Mouse (Mus musculus) layer of hippocampus, postnatal 10 days (tissue): ENCODE measurements at regions not wholly inside any gene's neighbourhood (a gene's known extent, or its start where the extent isn't known, plus 50 kb on each side); places are given as distances from the start of the nearest gene placed in this dataset.
A peak's percentile ranks its signal among the peaks of the same experiment; 100 is the strongest.

ENCODE experiments used
- DNase-seq, 2 experiments: peaks; one replicate each; pipeline ENCODE4 v3.0.0; 2021; ENCODE audit warnings: low spot score in 2 of 2

- DNase-seq, result no peak
Measured at GRCm38 (mm10) chr4:153542631-153543031, 60.0 kb upstream of the Ajap1 start.

- DNase-seq, result no peak
Measured at GRCm38 (mm10) chr4:153543900-153544648, 61.5 kb upstream of the Ajap1 start.

- no peak for DNase-seq
Measured at GRCm38 (mm10) chr4:153546709-153547108, 64.1 kb upstream of the Ajap1 start.

- DNase-seq, result no peak
Measured at GRCm38 (mm10) chr4:153547111-153547510, 64.5 kb upstream of the Ajap1 start.

GRCm38 (mm10) chr4:153547871-153548270, 65.3 kb upstream of the Ajap1 start:
- DNase-seq, result peak in 1 of 2 experiments; percentile 31

GRCm38 (mm10) chr4:153551291-153551690, 68.7 kb upstream of the Ajap1 start:
- DNase-seq, result no peak

GRCm38 (mm10) chr4:153552483-153552882, 69.9 kb upstream of the Ajap1 start:
- no peak for DNase-seq

GRCm38 (mm10) chr4:153557812-153558608, 75.4 kb upstream of the Ajap1 start:
- DNase-seq, result peak in 1 of 2 experiments; percentile 25

GRCm38 (mm10) chr4:153559568-153559967, 77.0 kb upstream of the Ajap1 start:
- DNase-seq, result no peak

- no peak for DNase-seq
Measured at GRCm38 (mm10) chr4:153560193-153560592, 77.6 kb upstream of the Ajap1 start.

- no peak for DNase-seq
Measured at GRCm38 (mm10) chr4:153560956-153561355, 78.3 kb upstream of the Ajap1 start.

- DNase-seq, result no peak
Measured at GRCm38 (mm10) chr4:153561991-153562390, 79.4 kb upstream of the Ajap1 start.

GRCm38 (mm10) chr4:153567329-153567973, 84.8 kb upstream of the Ajap1 start:
- no peak for DNase-seq

- DNase-seq, result no peak
Measured at GRCm38 (mm10) chr4:153573180-153573769, 90.7 kb upstream of the Ajap1 start.

GRCm38 (mm10) chr4:153593291-153593690, 110.7 kb upstream of the Ajap1 start:
- DNase-seq, result no peak

- DNase-seq, result no peak
Measured at GRCm38 (mm10) chr4:153599794-153600370, 117.3 kb upstream of the Ajap1 start.

GRCm38 (mm10) chr4:153602496-153602895, 119.9 kb upstream of the Ajap1 start:
- no peak for DNase-seq

- DNase-seq, result no peak
Measured at GRCm38 (mm10) chr4:153603056-153603840, 120.6 kb upstream of the Ajap1 start.

- DNase-seq, result peak; percentile 15 to 19
Measured at GRCm38 (mm10) chr4:153603936-153604335, 121.3 kb upstream of the Ajap1 start.

GRCm38 (mm10) chr4:153604695-153605485, 122.3 kb upstream of the Ajap1 start:
- DNase-seq, result no peak
